Mouse (Mus musculus) neutrophil, adult 5-6 weeks (primary cell): ENCODE measurements around the gene Rnf141. TPM values are rescaled to one million over a fixed set of nuclear protein-coding genes. Genes with fewer than 3 reads are reported as not detected.

Experiments used
- ATAC-seq: fragments of 151-379, 151-347 bp; 2 replicates; pipeline ENCODE4 v1.8.0; 2017; ENCODE audit warnings: mild to moderate bottlenecking, moderate TSS enrichment; ENCODE audit not compliant: insufficient number of reproducible peaks, poor library complexity, low FRiP score, severe bottlenecking; ENCODE audit errors: extremely low read depth
- total RNA-seq: library from RNA; stranded (forward); fragments of 200-1000 nt; gene quantifications from 2 replicates; pipeline ENCODE4 v1.2.3, GENCODE M21; 2017

The Rnf141 gene
- total RNA-seq, 1 experiment from 2014 or later = 74.5 TPM

- ATAC-seq = no peak
Measured at GRCm38 (mm10) chr7:110774674-110775073, 69.6 kb downstream of the Rnf141 start.

GRCm38 (mm10) chr7:110774077-110774476, 70.2 kb downstream of the Rnf141 start:
- ATAC-seq = no peak

- peak; percentile 71 for ATAC-seq
Measured at GRCm38 (mm10) chr7:110773204-110774002, 70.9 kb downstream of the Rnf141 start.

GRCm38 (mm10) chr7:110772343-110772742, 71.9 kb downstream of the Rnf141 start:
- no peak for ATAC-seq

GRCm38 (mm10) chr7:110770949-110771348, 73.3 kb downstream of the Rnf141 start:
- ATAC-seq = no peak

- ATAC-seq = peak; percentile 42
Measured at GRCm38 (mm10) chr7:110769094-110769493, 75.2 kb downstream of the Rnf141 start.

- peak; percentile 14 for ATAC-seq
Measured at GRCm38 (mm10) chr7:110768451-110769064, 75.7 kb downstream of the Rnf141 start.

- no peak for ATAC-seq
Measured at GRCm38 (mm10) chr7:110768001-110768400, 76.3 kb downstream of the Rnf141 start, which contains the start of gene Ampd3. Gene Ampd3 (plus strand): TSS chr7:110768206.

GRCm38 (mm10) chr7:110762605-110763180, 81.6 kb downstream of the Rnf141 start:
- ATAC-seq = no peak

- no peak for ATAC-seq
Measured at GRCm38 (mm10) chr7:110756440-110756839, 87.8 kb downstream of the Rnf141 start.

GRCm38 (mm10) chr7:110753926-110754330, 90.3 kb downstream of the Rnf141 start:
- ATAC-seq = no peak

GRCm38 (mm10) chr7:110753310-110753709, 90.9 kb downstream of the Rnf141 start:
- ATAC-seq = no peak

- no peak for ATAC-seq
Measured at GRCm38 (mm10) chr7:110751634-110752033, 92.6 kb downstream of the Rnf141 start.

GRCm38 (mm10) chr7:110750834-110751233, 93.4 kb downstream of the Rnf141 start:
- no peak for ATAC-seq

Other genes with a start within 250 kb of the Rnf141 start
- gene Sbf2, start 229.5 kb downstream of the Rnf141 start, total RNA-seq = 3.1 and 3.4 TPM in 2 replicates
- 0.35 TPM in 1 of 2 replicates, not detected in the other for gene Adm, start 216.8 kb downstream of the Rnf141 start, total RNA-seq
- 60.2 and 63.0 TPM in 2 replicates for gene Ampd3, start 76.3 kb downstream of the Rnf141 start, total RNA-seq
- not detected in 2 replicates for gene Lyve1, start 18.8 kb upstream of the Rnf141 start, total RNA-seq
- gene Mrvi1, start 138.0 kb upstream of the Rnf141 start, total RNA-seq = 2.1 and 3.5 TPM in 2 replicates
- gene Ctr9, start 184.5 kb upstream of the Rnf141 start, total RNA-seq = 47.8 and 57.1 TPM in 2 replicates
- gene Eif4g2, start 238.6 kb upstream of the Rnf141 start, total RNA-seq = 857 and 887 TPM in 2 replicates